Mouse (Mus musculus) kidney, adult 9 months (tissue): Measurements from ENCODE around the gene Cyp4f37.

Experiments
- DNase-seq: peaks from one replicate; pipeline ENCODE4 v3.0.0; 2022

The Cyp4f37 gene

DNA sequence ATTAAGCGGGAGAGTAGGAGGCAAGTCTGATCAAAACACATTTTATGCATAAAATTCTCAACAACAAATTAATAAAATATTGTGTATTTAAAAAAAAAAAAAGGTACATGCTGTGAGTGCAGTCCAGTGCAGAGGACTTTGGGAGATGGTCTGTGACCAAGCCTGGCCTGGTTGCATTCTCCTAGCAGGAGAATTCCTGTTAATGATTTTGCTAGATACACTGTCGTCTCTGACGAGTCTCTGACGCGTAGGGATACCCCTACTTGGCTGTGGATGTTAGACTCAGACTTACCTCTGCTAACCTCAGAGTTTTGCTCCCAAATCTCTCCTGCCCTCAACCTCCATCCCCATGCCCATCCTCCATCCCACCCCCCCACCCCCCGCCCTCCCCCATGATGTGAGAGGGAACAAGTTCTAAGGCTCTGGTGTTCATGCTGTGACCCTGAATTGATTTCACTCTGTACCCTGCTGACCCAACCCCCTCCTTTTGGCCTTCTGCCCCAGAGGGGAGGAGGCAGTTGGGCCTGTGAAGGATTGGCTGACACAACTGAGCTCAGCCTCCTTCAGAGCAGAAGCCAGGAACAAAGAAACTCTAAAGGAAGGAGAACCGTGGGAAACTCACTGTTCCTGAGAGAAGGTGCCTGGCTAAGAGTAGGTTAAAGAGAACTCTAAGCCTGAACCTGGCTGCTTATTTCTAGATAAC, 64.1 kb downstream of the Cyp4f37 start, which contains the start of gene Cyp4f15:
TSS of gene Cyp4f15 (plus strand) at position 580 of the 703 bp plus-strand sequence.
- peak; percentile 85 for DNase-seq
